Mouse (Mus musculus): Measurements from ENCODE around the gene Itpk1.

DNA sequence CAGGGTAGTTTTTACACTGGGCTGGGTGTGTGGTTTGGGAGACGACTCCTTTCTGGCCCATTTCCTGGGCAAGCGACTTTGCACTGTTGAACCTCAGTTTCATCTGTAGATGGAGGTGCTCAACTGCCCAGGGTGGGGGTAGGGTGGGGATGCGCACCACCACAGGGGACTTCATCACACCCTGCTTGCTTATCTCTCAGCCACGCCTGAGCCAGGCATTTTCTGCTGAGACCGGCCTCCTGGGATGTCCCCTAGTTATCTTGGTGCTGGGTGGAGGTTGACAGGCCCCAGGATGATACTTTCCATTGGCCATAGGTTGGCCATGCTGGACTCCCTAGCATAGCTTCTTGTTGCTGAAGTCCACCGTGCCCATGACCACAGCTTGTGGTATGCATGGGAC, 139.6 kb downstream of the Itpk1 start:
- TF ChIP-seq POLR2A (IDR thresholded peaks at IDR 0.05; ENCODE audit: borderline replicate concordance, extremely low read depth, insufficient read depth, insufficient read length, poor library complexity, severe bottlenecking) (no peak), CTCF (IDR thresholded peaks at IDR 0.05; ENCODE audit: borderline replicate concordance, extremely low read depth, insufficient read depth, insufficient read length) (no peak)
